Mouse (Mus musculus) macrophage (primary cell): ENCODE data around the gene Pklr. TPM values are rescaled to one million over a fixed set of nuclear protein-coding genes. Genes with fewer than 3 reads are reported as not detected.

Source experiments
- H3K27ac ChIP-seq: fragments of 350-480 bp; formaldehyde crosslinking; 2 replicates; pipeline ENCODE4 v1.9.0; 2021
- H3K36me3 ChIP-seq: fragments of 350-480 bp; formaldehyde crosslinking; 2 replicates; pipeline ENCODE4 v1.9.0; 2021; ENCODE audit errors: inconsistent target
- H3K4me3 ChIP-seq: fragments of 350-480 bp; formaldehyde crosslinking; 2 replicates; pipeline ENCODE4 v1.9.0; 2021; ENCODE audit errors: inconsistent target
- H3K79me2 ChIP-seq: fragments of 350-480 bp; formaldehyde crosslinking; 2 replicates; pipeline ENCODE4 v1.9.0; 2021; ENCODE audit errors: inconsistent target
- WGBS: methylation state at CpG from one replicate; pipeline ENCODE4 v1.1.7; 2026; ENCODE audit warnings: inconsistent platforms; ENCODE audit not compliant: missing documents; 5-methylcytosine and 5-hydroxymethylcytosine counted together
- polyA plus RNA-seq: library from polyadenylated mRNA; stranded (reverse); fragments of 250-400 nt; gene quantifications from 3 replicates; pipeline ENCODE4 v1.2.4, GENCODE M21; 2018; ENCODE audit warnings: inconsistent platforms

Pklr gene
- polyA plus RNA-seq, 1 experiment from 2014 or later, result not detected

DNA sequence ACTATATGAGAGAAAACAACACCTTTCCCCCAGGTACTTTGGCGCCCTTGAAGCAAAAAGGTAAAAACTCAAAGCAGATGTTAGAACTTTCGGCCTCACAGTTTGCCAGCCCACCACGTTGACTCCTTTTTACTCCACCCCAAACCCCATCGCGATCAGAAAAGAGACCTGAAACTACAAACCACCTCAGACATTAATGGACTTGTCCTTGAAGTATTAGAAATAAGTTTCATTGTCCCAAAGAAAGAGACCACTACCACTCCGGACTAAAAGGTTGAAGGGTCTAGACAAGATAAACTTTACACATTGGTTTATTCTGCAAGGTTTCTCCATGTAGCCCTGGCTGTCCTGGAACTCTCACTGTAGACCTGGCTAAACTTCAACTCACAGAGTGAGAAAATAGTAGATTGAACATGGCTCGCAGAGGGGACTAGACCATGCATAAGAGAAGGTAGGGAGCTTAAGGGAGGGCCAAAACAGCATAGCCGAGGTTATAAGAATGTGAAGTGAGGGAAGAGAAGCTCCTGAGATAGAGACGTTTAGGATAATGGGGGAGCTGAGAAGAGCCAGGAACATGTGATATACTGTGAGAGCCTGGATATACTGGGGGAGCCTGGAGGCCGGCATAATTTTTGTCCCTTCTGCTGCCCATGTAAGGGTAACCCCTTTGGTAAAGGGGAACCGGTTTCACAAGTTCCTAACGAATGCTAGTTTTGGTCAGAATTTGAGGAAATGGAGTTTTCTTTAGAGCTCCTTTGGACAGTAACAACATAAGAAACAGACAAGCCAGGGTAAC is 33.2 kb upstream of the Pklr start:
- H3K36me3 ChIP-seq, result 0 out of 2 replicates have a peak, but pooled peaks cover 5% of the 10 kb centered on the region
- H3K79me2 ChIP-seq, result peaks cover 38% of the 10 kb centered on the region
- H3K27ac ChIP-seq, result peak overlapping the region; percentile 93
- peak overlapping the region; percentile 75; the same call in 1 of the 2 replicates for H3K4me3 ChIP-seq
- 24% methylated on average over 12 of the region's 12 CpGs for WGBS

DNA sequence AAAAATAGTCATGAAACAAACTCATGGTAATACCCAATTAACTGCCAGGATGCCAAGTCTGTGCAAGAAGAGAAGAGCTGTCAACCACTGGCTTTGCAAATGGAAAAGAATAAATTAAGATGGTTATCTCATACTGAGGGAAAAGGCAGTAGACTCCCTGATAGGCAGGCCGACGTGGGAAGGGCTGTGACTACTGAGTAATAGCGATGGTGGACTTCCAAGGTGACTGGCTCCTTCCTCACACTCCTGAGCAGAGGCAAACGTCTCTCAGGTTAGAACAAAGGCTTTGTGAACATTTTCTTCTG is 32.7 kb upstream of the Pklr start:
- WGBS, result 15% methylated on average over 4 of the region's 4 CpGs
- H3K36me3 ChIP-seq, result 0 out of 2 replicates have a peak, but pooled peaks cover 3% of the 10 kb centered on the region
- no peak overlapping the region for H3K4me3 ChIP-seq
- H3K79me2 ChIP-seq, result peaks cover 35% of the 10 kb centered on the region
- H3K27ac ChIP-seq, result peak overlapping the region; percentile 93

DNA sequence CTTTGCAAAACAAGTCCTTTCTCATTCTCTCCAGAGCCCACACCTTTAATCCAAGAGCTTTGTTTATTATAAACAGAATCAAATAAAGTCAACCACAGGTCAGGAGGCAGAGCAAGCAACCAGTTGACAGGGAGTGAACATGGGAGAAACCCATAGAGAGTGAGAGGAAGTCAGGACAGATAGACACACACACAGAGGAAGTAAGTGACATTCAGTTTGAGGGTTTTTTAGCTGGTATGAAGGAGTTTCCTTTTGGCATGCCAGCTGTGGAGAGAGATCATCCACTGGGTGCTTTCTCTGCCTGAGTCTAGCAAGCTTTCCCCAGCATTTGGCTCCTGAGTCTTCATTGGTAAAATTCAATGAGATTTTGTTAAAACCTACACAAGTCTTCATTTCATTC is 29.1 kb upstream of the Pklr start:
- Histone ChIP-seq H3K36me3 (no peaks in the 10 kb centered on the region), H3K4me3 (no peak overlapping the region), H3K27ac (no peak overlapping the region), H3K79me2 (no peaks in the 10 kb centered on the region)

DNA sequence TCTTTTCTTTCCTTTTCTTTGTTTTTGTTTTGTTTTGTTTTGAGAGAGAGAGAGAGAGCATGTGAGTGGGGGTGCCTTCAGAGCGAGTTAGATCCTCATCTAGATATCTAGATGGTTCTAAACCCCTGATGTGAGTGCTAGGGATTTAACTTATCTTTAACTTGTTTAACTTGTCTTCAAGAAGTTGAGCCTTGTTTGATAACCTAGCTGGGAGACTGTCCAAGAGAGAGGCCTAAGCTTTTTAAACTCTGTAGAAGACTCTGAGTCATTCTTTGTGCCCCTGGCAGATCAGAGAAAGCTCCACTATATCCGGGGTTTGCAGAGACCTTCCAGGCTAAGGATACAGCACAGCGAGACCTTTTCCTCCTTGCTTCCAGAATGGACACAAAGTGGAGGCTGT is 28.4 kb upstream of the Pklr start:
- Histone ChIP-seq H3K27ac (no peak overlapping the region), H3K36me3 (no peaks in the 10 kb centered on the region), H3K4me3 (no peak overlapping the region), H3K79me2 (no peaks in the 10 kb centered on the region)
- 75% methylated on average over 3 of the region's 3 CpGs for WGBS

DNA sequence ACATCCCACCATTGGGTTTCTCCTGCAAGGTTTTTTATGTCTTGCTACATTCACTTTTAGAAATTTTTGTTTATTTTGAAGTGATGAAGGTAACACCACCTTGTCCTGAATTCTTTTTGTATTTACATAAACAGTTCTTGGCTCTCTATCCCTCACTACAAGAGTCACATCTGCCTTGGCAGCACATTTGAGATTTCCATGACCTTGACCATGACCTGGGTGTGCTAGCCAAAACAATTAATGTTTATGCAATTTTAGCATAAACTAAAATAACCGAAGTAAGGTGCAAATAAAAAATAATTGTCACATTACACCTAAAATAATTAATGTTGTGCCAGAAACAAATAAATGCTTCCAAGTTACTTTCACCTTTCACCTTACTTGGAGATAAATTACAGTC is 27.8 kb upstream of the Pklr start:
- Histone ChIP-seq H3K79me2 (no peaks in the 10 kb centered on the region), H3K36me3 (no peaks in the 10 kb centered on the region), H3K4me3 (no peak overlapping the region), H3K27ac (no peak overlapping the region)
- 93% methylated on average over 1 of the region's 1 CpGs for WGBS

DNA sequence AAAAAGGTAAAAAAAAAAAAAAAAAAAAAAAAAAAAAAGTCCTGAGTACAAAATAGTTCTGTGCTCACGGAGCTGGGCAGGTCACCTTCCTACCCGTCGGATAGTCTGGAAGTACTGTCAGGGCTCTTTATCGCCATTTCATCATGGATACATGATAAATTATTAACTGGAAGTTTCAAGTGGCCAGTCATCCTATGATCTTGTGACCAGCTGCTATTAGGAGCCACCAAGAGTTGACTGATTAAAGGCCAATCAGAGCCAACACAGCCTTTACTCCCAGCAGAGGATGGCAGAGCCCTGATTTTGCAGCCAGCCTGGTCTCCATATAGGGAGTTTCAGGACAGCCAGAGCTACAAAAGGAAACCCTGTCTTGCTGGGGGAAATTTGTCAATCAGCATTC is 22.9 kb upstream of the Pklr start:
- WGBS, result 95% methylated on average over 4 of the region's 4 CpGs

DNA sequence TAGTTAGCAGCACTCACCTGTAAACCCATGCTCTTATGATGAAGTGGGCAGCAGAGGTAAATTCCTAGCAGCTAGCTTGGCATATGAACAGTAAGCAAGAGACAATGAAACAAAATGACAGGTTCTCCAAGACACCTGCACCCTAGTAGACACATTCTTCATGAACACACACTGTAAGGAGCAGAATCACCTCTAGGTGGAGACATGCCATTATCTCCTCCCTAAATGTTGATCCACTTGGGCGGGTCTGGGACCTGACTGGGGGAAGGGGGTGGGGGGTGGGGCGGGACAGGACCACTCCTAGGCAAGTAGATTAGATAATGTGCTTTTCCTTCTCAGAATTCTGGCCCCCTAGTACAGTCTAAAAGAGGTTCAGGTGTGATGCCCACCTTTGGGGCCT is 20.4 kb upstream of the Pklr start:
- WGBS, result 31% methylated on average over 2 of the region's 2 CpGs

More for the DNA sequence above, 22.9 kb upstream of the Pklr start:
- H3K27ac ChIP-seq, result no peak overlapping the region
- no peaks in the 10 kb centered on the region for H3K36me3 ChIP-seq
- no peaks in the 10 kb centered on the region for H3K79me2 ChIP-seq
- no peak overlapping the region for H3K4me3 ChIP-seq

DNA sequence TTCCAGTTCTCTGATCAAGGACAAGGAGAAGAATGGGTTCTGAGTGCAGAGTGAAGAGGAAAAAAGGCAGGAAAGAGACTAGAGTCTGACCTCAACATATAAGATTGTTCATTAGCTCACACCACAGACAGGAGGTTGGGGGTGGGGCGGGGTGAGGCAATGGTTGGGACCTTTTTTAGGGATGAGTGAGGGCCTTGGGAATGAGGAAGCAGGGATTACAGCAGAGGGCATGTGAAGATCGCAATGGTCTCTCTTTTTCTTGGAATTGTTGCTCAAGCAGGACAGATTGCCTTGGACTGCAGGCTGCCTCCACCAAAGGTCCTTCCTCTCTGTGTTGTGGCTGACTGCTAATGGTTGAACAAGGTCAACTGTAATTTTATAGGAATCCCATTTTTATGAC is 12.6 kb upstream of the Pklr start:
- Histone ChIP-seq H3K4me3 (no peak overlapping the region), H3K27ac (no peak overlapping the region), H3K36me3 (no peaks in the 10 kb centered on the region), H3K79me2 (no peaks in the 10 kb centered on the region)
- WGBS, result 72% methylated on average over 2 of the region's 2 CpGs

More for the DNA sequence above, 20.4 kb upstream of the Pklr start:
- Histone ChIP-seq H3K4me3 (no peak overlapping the region), H3K36me3 (no peaks in the 10 kb centered on the region), H3K79me2 (no peaks in the 10 kb centered on the region), H3K27ac (no peak overlapping the region)

DNA sequence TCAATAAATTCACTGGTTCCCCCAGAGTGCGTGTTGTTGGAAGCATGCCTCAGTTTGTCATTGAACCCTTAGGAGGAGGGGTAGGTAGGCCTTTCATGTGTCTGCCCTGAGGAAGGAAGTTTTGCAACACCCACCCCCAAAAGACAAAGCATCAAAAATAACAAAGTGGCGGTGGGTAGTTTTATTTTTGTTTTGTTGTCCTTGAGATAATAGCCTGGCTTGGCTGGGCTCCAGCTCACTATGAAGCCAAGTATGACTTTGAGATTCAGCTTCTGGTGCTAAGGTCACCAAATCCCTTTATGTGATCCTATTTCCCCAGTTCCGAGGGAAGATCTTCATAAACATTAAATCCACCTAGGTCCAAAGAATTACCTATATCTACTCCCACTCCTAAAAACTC is 11.7 kb upstream of the Pklr start:
- Histone ChIP-seq H3K79me2 (no peaks in the 10 kb centered on the region), H3K4me3 (no peak overlapping the region), H3K36me3 (no peaks in the 10 kb centered on the region), H3K27ac (no peak overlapping the region)
- 75% methylated on average over 3 of the region's 3 CpGs for WGBS

DNA sequence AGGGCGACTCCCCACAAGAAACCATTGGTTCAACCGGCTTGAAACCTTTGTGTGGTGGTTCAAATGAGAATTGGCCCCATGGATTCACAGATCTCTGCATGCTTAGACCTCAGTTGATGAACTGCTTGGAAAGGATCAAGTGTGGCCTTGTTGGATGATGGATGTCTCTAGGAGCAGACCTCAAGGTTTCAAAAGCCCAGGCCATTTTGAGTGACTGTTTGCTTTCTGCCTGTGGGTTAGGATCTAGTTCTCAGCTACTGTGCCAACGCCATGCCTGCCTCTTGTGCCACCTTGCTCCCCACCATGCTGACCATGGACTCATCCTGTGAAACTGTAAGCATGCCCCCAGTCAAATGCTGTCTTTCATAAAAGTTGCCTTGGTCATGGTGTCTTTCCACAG is 10.0 kb upstream of the Pklr start:
- Histone ChIP-seq H3K27ac (no peak overlapping the region), H3K79me2 (no peaks in the 10 kb centered on the region), H3K36me3 (no peaks in the 10 kb centered on the region), H3K4me3 (no peak overlapping the region)
- 91% methylated on average over 3 of the region's 3 CpGs for WGBS

DNA sequence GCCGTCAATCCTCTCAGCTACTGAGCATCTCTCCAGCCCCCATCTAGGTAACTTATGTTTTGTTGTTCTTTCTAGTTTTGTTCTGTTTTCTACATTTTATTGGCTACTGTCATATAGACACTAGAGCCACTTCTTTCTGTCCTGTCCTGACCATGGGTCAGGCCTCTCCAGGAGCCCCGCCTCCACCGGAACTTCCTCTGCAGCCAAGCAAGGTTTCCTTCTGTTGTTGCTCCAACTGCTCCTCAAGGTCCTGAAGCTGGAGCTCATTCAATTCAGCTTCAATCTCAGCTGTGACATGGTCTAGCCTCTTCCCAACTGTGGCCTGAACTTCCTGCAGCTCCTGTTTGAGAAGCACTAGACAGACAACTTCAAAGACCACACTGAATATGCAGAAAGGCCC is 6.0 kb upstream of the Pklr start:
- H3K36me3 ChIP-seq, result no peaks in the 10 kb centered on the region
- no peaks in the 10 kb centered on the region for H3K79me2 ChIP-seq
- H3K27ac ChIP-seq, result no peak overlapping the region
- WGBS, result 77% methylated on average over 3 of the region's 3 CpGs
- no peak overlapping the region for H3K4me3 ChIP-seq

DNA sequence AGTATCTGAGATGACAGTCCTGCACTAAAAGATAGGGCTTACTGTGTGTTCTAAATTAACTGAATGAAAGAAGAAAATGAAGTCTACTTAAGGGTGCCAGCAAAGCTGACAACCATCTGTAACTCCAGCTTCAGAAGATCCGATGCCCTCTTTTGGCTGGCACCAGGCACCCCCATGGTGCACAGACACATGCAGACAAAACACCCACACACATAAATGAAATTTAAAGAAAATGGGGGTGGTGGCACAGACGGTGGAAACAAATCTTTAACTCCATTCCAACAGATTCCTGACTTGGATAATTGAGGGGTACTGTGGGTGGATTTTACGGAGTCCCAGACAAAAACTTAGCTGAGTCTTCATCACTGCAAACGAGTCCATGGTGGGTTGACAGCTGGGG is 4.1 kb upstream of the Pklr start:
- no peak overlapping the region for H3K27ac ChIP-seq
- H3K36me3 ChIP-seq, result no peaks in the 10 kb centered on the region
- 67% methylated on average over 4 of the region's 4 CpGs for WGBS
- H3K4me3 ChIP-seq, result no peak overlapping the region
- H3K79me2 ChIP-seq, result no peaks in the 10 kb centered on the region

DNA sequence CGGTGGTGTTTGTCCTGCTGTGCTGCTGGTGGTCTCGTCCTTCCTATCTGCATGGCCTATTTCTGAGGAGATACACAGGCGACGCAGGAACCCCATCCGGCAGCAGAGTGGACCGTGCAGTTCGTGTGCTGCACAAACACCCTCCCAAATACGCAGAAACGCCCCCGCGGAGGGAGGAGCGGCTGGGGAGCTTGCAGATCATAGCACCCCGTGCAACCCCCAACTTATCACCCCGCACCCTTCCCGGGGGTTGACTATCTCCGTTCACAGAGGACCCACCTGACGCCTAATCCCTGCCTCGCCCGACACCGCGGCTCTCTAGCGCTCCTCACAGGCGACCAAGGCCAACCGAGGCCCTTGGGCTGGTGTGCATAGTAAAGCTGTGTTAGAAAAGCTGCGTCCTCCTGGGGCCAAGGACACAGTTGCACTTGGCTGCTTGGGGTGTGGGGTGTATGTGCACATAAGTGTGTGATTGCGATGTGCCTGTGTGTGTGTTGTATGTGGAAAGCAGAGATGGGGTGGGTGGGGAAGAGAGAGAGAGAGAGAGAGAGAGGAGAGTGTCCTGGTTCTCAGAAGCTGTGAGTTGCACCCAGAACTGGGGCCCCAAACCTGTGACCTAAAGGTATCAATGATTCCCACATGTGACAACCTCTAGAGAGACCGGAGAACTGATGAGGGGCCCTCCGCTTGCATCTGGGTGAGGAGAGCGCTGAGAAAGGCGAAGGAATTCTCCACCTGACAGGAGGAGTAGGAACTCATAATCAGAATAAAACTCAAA is 3.5 kb upstream of the Pklr start:
- Histone ChIP-seq H3K79me2 (no peaks in the 10 kb centered on the region), H3K36me3 (no peaks in the 10 kb centered on the region), H3K4me3 (no peak overlapping the region), H3K27ac (no peak overlapping the region)
- 19% methylated on average over 28 of the region's 30 CpGs for WGBS

DNA sequence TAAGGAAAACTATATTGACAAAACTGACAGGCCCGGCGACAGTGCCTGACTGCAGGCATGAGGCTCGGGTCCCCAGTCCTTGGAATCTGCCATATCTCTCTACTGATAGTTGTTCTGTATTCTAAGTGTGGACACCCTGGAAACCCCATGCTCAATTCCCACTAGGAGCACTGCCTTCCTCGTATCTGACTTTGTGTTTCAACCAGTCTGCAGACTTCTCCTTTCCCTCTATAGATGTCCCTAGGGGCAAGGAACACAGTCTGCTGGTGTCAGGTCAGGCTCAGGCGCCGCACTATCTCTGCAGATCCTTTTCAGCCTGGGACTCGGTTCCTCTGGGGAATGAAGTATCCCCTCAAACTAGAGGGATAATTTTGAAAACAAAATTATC is 2.9 kb upstream of the Pklr start:
- Histone ChIP-seq H3K36me3 (no peaks in the 10 kb centered on the region), H3K27ac (no peak overlapping the region), H3K4me3 (no peak overlapping the region), H3K79me2 (no peaks in the 10 kb centered on the region)
- 87% methylated on average over 7 of the region's 7 CpGs for WGBS

DNA sequence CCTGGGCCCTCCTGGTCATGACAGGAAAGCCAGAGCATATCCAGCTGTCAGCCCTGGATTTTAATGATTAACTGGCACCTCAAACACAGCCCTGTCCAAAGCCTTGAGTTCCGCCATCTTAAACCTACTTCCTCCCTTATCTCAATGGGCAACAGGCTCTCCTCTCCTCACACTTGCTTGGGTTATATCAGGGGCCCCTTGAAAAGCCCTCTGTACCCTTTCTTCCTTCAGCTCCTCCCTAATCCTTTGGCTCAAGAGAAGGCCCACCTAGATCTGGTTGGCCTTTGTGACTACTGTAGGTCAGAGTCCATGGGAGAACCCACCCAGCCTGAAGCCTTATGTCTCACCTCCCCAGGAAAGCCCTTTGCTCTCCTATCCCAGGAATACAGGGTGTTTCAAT is 2.2 kb upstream of the Pklr start:
- Histone ChIP-seq H3K36me3 (no peaks in the 10 kb centered on the region), H3K79me2 (no peaks in the 10 kb centered on the region), H3K27ac (no peak overlapping the region), H3K4me3 (no peak overlapping the region)
- 82% methylated on average over 1 of the region's 1 CpGs for WGBS
